ENCODE assay signal across 28 mouse cellular contexts in genomic region chr8:116243493-116243892, GRCm38 (mm10).
DNase-seq lines count a peak whose midpoint lies in the region; ATAC-seq and TF ChIP-seq lines count a peak whose summit lies in the region.
"Had no signal": no experiment of that assay in that cellular context is flagged by ENCODE, and none has a peak within 500 bp of the region (broad histone marks: within the 10 kb centered on the region; RNA-seq: fewer than 3 reads in every experiment).

No protein-coding gene starts in this region.

- no peak overlapping the region for H3K4me2 ChIP-seq in kidney, embryonic 14.5 days (replicated peaks; ENCODE audit: low read depth, low read length)
- H3K4me2 ChIP-seq in neural tube, embryonic 13.5 days, result no peak overlapping the region
- H3K4me2 ChIP-seq: forebrain, embryonic 15.5 days; heart, embryonic 13.5 days; liver, embryonic 11.5 days had no signal

- peak; percentile 18 for DNase-seq in embryo, embryonic 10.5 days (ENCODE audit: low spot score)
- no peak for DNase-seq in embryo, embryonic 9.5 days (ENCODE audit: extremely low spot score)
- no peak for DNase-seq in kidney, postnatal 4 days
- peak; percentile 55 for DNase-seq in brain, embryonic 14.5 days (ENCODE audit: low read depth)
- DNase-seq: adrenal gland, adult 8-10 months; cerebellum, adult 2 months; cerebellum, postnatal 25 days; embryo, embryonic 11 days; gastrocnemius, postnatal 10 days; heart, adult 18-20 months; heart, postnatal 14 days; kidney, adult 18-20 months; kidney, postnatal 10 days; lung, adult 18-20 months; lung, postnatal 14 days; thymus, adult 2 months had no signal

- no peak for TF ChIP-seq CTCF in brain, embryonic 14.5 days (IDR thresholded peaks at IDR 0.05; ENCODE audit: borderline replicate concordance, extremely low read depth, insufficient read depth, insufficient read length)

- no peaks in the 10 kb centered on the region for H3K36me3 ChIP-seq in kidney, embryonic 14.5 days (ENCODE audit: control insufficient read depth, insufficient read depth, low read length)
- H3K36me3 ChIP-seq in neural tube, embryonic 13.5 days, result no peaks in the 10 kb centered on the region
- H3K36me3 ChIP-seq: forebrain, embryonic 15.5 days; heart, embryonic 13.5 days had no signal

- ATAC-seq in kidney, embryonic 14.5 days (ENCODE audit: low FRiP score, low TSS enrichment), result 0 out of 2 replicates have a peak, but pooled peaks have one; percentile 52
- ATAC-seq in neural tube, embryonic 13.5 days (ENCODE audit: low read depth), result peak; percentile 63; the same call in 1 of the 2 replicates
- ATAC-seq in frontal cortex, adult (ENCODE audit: low TSS enrichment), result no peak
- no peak for ATAC-seq in granulocyte monocyte progenitor cell, adult 5-6 weeks (replicated peaks; ENCODE audit: poor library complexity, severe bottlenecking)
- ATAC-seq: activated CD4-positive, CD25-positive, alpha-beta regulatory T cell, adult 4 months; forebrain, embryonic 15.5 days; inflammation-experienced regulatory T-cells, adult 6 months; midbrain, embryonic 16.5 days had no signal

- WGBS in kidney, embryonic 14.5 days, result 44% methylated on average over 8 of the region's 8 CpGs
- WGBS in neural tube, embryonic 13.5 days, result 44% methylated on average over 8 of the region's 8 CpGs

- no peak for TF ChIP-seq POLR2A in brain, embryonic 14.5 days (IDR thresholded peaks at IDR 0.05; ENCODE audit: borderline replicate concordance, extremely low read depth, insufficient read depth, insufficient read length, poor library complexity, severe bottlenecking)

- H3K27ac ChIP-seq in kidney, embryonic 14.5 days (ENCODE audit: low read depth, low read length), result no peak overlapping the region
- H3K27ac ChIP-seq in neural tube, embryonic 13.5 days (replicated peaks), result peak overlapping the region; percentile 57; the same call in 1 of the 2 replicates
- H3K27ac ChIP-seq: forebrain, embryonic 15.5 days; heart, embryonic 13.5 days; layer of hippocampus, adult 2 months; stomach, postnatal 0 days had no signal

- H3K4me1 ChIP-seq in kidney, embryonic 14.5 days (ENCODE audit: control insufficient read depth, insufficient read depth, low read length), result peaks cover 4% of the 10 kb centered on the region; the same call in 1 of the 2 replicates
- H3K4me1 ChIP-seq in neural tube, embryonic 13.5 days (replicated peaks), result peaks cover 22% of the 10 kb centered on the region
- H3K4me1 ChIP-seq: heart, embryonic 13.5 days had no signal

- H3K9me3 ChIP-seq in kidney, embryonic 14.5 days (ENCODE audit: control insufficient read depth, low read length), result no peaks in the 10 kb centered on the region
- no peaks in the 10 kb centered on the region for H3K9me3 ChIP-seq in neural tube, embryonic 13.5 days
- H3K9me3 ChIP-seq: forebrain, embryonic 15.5 days; heart, embryonic 13.5 days had no signal

- H3K4me3 ChIP-seq in kidney, embryonic 14.5 days (ENCODE audit: low read length), result no peak overlapping the region
- no peak overlapping the region for H3K4me3 ChIP-seq in neural tube, embryonic 13.5 days
- H3K4me3 ChIP-seq: forebrain, embryonic 15.5 days; heart, embryonic 13.5 days; layer of hippocampus, adult 2 months had no signal

- no peak overlapping the region for H3K9ac ChIP-seq in kidney, embryonic 14.5 days (ENCODE audit: low read depth, low read length)
- H3K9ac ChIP-seq in neural tube, embryonic 13.5 days, result no peak overlapping the region
- H3K9ac ChIP-seq: forebrain, embryonic 15.5 days; heart, embryonic 13.5 days had no signal

- no peaks in the 10 kb centered on the region for H3K27me3 ChIP-seq in kidney, embryonic 14.5 days (ENCODE audit: control insufficient read depth, insufficient read depth, low read length)
- H3K27me3 ChIP-seq in neural tube, embryonic 13.5 days, result peaks cover 14% of the 10 kb centered on the region
- H3K27me3 ChIP-seq: heart, embryonic 13.5 days had no signal

Comparison
In these comparisons a context has a peak if more than half of its experiments do, and no peak if none do; other contexts are left out.
1. DNase-seq: peak in embryo, embryonic 10.5 days (single experiment) and brain, embryonic 14.5 days (single experiment); none in embryo, embryonic 9.5 days (single experiment) and kidney, postnatal 4 days (0 of 2).
2. ATAC-seq: peak in kidney, embryonic 14.5 days (single experiment) and neural tube, embryonic 13.5 days (single experiment); none in frontal cortex, adult (single experiment) and granulocyte monocyte progenitor cell, adult 5-6 weeks (single experiment).